Mouse (Mus musculus): ENCODE measurements around the gene Ints1.

- TF ChIP-seq CTCF (conservative IDR thresholded peaks at IDR 0.05; ENCODE audit: low read length) (no peak), NANOG (IDR thresholded peaks at IDR 0.05; ENCODE audit: borderline replicate concordance, low read length) (no peak)
Measured at GRCm38 (mm10) chr5:139734746-139735145, 40.7 kb downstream of the Ints1 start.

Data from E14TG2a.4 (cell line).